Mouse (Mus musculus) megakaryocyte progenitor cell, adult 5-6 weeks (primary cell): ENCODE data around the gene Agtrap. TPM values are rescaled to one million over a fixed set of nuclear protein-coding genes. Genes with fewer than 3 reads are reported as not detected.
A peak's percentile ranks its signal among the peaks of the same experiment; 100 is the strongest.

ENCODE experiments used
- ATAC-seq: replicated peaks from 2 replicates; pipeline ENCODE4 v1.8.0; 2016; ENCODE audit warnings: mild to moderate bottlenecking, moderate TSS enrichment, inconsistent platforms; ENCODE audit not compliant: poor library complexity
- total RNA-seq, 2 experiments: library from RNA; stranded (forward) in 1 of 2; stranded (reverse) in 1 of 2; fragments of 157-497, 149-512 nt in 1 of 2; fragments of 200-1000 nt in 1 of 2; gene quantifications; 2 replicates each; pipeline versions ENCODE4 v1.2.3 to v1.2.4; 2015 to 2017

The Agtrap gene
- total RNA-seq, 2 experiments from 2014 or later, result 16.3 to 34.5 TPM

DNA sequence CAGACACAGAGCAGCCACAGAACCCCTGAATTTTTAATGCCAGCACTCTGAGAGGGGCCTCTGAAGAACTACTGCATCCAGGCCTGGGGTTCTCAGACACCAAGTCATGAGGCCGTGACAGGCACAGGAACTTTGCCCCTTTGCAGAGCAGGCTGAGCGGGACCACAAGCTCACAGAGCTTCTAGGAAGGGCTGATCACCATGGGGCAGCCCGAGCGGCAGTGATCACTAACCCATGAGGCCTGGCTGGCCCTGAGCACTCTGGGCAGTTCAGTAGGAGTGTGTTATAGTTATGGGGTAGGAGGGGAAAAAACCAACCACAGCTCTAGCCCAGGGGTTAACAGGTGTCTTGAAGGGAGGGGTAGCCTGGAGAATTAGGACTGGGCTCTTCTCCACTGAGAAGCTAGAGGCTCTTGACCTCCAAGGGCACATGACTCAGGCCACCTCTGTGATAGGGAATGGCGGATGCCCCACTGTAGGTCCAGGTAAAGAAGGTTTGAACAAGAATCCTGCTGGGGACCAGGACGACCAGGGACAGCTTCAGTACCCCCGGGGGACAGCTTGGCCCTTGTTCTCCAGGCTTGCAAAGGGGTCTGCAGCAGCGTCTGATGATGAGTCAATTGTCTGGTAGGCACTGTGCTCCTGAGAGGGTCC is 7.8 kb downstream of the Agtrap start:
- no peak for ATAC-seq

DNA sequence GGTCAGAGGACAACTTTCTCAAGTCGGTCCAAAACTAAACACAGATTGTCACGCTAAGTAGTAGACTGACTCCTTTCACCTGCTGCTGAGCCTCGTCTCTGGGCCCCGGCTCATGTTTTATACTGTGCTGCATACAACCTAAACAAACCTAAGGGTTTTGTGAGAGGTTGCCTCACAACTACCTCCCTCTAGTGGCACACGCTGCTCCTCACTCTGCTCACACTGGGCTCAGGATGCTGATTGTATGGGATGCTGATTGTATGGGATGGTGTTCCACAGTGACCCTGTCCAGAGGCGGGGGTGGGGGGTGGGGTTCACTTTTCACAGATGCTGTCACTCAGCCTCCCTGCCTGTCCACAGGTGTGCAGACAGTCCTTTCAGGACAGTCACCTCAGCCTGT is 8.6 kb downstream of the Agtrap start:
- no peak for ATAC-seq

DNA sequence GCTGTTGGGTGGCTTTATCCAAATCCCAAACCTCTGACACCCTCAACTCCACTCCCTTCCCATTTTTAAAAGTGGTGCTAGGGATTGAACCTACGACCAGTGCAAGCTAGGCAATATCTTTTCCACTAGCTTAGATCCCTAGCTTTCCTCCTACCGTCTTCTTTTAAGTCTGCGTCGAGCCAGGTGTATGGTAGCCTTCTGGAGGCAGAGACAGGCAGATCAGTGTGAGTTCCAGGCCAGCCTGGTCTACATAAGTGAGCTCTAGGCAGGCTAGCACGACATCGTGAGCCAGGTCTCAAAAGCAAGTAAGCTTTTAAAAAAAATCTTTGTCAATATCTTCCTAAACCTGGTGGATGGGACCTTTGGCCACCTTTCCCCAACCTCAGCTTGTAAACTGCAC is 11.9 kb downstream of the Agtrap start:
- no peak for ATAC-seq

DNA sequence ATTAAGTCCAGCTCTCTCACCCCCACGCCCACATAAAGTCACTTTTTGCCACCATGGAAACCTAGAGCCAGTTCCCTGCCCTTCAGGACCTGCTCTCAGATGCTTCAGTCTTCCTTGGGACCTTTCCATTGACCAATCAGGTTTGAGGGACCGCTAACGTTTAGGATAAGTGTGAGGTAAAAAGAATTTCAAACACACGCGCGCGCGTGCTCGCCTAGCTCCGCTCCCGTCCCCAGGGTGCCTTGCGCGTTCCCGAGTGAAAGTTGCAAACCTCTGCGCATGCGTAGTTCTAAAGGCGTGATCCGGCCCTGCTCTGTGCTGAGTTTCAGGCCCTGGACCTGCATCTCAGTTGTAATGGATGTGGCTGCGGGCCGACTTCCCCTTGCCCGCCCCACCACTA is 12.6 kb downstream of the Agtrap start:
- ATAC-seq, result peak; percentile 68

DNA sequence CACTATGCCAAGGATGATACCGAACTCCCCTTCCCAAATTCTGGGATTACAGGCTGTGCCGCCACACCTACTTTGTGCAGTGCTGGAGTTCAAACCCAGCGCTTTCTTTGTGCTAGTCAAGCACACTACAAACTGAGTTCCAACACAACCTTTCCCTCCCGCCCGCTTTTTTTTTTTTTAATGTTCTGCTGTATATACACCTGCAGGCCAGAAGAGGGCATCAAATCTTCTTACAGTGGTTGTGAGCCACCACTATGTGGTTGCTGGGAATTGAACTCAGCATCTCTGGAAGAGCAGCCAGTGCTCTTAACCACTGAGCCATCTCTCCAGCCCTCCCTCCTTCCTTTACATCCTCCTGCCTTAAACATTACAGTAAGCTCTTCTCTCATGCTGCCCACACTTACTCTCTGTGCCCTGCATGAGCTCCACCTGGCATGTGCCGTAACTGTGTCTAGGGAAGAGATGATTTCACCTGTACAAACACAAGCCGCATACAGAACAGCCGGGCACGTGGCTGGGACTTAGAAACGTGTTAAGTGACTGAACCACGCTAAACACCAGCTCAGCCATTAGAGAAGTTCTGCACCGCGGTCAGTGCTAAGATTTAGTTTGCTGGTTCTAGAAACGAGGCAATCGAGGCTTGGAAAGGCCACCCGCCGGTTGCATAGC is 13.2 kb downstream of the Agtrap start:
- ATAC-seq, result peak; percentile 56

DNA sequence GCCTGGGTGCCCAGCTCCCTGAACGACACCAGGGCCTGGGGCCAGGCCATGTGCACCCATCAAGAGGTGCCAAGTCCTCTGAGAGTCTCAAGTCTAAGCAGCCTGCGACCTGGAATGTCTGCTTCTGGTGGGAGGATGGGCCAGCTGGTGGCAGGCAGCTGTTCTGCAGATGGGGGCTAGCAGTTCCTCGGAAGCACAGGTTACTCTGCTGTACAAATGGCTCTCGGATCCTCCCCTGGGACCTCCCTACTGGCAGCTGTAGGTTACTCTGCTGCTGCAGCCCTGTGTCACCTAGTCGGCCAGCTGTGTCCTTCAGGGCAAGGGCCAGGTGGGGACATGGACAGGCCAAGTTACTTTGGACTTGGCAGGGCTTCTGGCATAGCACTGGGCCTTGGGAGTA is 16.3 kb downstream of the Agtrap start:
- no peak for ATAC-seq

DNA sequence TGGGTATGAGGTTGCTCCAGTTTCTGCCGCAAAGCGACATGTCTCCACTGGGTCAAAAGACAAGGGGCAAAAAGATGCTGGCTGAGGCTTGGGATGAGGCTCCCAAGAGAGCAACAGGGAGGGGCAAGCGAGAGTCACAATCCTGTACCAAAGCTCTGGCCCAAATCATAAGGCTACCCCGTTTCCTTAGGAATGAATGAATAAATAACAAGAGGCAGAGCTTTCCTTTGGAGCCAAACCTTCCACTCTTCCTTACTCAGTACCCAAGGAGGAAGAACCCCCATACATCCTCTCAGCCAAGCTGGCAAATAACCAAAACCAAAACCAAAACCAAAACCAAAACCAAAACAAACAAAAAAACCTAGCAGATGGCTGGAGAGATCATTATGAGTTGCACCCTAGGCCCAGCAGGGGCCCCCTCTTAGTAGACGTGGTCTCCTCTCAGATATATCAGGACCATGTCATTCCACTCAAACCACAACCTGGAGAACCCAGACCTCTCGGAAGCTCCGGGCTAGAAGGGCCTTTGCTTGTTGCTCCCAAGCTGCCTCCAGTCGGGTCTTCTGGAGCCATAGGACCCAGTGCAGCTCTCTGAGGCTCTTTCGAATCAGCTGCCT is 18.1 kb downstream of the Agtrap start:
- ATAC-seq, result peak; percentile 40

DNA sequence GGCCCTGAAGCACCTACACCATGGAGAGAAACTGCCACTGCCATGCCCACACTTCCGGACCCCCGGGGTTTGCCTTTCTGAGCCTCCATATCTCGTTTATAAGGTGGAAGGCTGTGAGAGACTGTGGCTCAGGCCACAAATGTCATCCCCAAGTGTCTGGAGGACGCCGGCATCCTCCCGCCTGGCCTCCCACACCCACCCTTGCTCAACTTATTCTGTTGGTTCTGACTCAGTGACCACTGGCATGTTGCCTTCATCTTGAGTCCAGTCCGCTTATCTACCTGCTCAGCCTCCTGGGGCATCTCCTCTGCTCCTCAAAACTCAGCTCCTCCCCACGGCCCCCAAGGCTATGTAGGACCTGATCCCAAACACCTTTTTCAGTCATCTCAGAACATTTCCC is 20.5 kb downstream of the Agtrap start:
- no peak for ATAC-seq

DNA sequence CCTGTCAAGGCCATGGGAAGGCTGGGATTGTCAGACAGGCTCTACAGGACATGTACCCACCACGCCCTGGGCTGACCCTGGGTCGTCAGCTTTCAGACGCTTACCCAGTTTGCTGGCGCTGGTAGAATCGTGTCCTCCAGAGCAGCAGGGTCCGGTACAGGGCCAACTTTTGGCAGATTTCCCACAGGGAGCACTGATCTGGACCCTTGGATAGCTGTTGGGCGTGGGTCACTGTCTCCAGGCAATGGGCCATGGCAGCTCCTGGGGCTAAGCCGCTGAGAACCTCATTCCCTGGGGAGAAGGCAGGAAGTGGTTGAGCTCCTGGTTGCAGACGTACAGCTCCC is 21.5 kb downstream of the Agtrap start:
- ATAC-seq, result no peak

DNA sequence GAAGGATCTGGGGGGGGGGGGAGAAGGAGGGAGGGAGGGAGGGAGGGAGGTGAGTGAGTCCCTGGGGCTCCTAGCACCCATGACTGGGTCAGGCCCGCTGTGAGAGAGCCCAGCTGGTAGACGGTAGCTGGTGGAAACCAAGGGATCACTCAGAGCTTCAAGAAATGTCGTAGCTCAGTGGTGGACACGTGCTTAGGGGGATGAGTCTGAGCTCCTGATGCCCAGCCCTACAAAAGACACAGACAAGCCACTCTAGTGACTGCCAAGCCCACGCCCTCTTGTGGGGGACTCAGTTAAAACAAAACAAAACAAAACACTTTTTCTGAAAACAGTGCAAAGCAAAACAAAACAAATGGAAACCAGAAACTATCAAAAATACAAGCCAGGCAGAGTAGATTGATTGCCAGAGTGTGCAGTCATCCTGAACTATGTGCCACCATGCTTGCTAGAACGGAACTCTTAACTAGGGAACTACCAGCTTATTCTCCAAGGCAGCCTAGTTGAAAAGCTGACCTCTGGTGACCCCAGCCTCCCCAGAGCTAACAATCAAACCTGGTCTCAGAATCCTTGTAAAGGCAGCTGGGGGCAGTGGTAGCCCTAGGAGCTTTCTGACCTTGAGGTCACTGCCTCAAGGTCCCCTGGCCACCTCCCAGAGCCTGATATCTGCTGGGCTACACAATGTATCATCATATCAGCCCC is 22.0 kb downstream of the Agtrap start:
- peak; percentile 54 for ATAC-seq

DNA sequence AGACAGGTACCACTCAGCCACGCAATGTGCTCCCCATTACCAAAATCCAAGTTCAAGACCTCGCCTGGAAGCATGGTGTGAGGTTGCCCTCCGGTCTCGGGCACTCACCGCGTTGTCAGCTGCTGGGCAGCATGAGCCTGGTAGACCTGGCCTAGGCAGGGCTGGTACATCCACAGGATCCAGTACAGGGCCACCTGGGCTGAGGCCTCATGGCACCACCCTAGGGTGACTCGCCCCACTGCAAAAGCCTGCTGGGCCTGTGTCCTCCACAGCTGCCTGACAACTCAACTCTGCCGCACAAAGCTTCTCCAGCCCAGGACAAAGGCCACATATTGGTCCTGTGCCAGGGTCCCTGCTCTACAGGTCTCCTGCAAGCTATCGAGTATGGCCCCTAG is 26.7 kb downstream of the Agtrap start:
- no peak for ATAC-seq

DNA sequence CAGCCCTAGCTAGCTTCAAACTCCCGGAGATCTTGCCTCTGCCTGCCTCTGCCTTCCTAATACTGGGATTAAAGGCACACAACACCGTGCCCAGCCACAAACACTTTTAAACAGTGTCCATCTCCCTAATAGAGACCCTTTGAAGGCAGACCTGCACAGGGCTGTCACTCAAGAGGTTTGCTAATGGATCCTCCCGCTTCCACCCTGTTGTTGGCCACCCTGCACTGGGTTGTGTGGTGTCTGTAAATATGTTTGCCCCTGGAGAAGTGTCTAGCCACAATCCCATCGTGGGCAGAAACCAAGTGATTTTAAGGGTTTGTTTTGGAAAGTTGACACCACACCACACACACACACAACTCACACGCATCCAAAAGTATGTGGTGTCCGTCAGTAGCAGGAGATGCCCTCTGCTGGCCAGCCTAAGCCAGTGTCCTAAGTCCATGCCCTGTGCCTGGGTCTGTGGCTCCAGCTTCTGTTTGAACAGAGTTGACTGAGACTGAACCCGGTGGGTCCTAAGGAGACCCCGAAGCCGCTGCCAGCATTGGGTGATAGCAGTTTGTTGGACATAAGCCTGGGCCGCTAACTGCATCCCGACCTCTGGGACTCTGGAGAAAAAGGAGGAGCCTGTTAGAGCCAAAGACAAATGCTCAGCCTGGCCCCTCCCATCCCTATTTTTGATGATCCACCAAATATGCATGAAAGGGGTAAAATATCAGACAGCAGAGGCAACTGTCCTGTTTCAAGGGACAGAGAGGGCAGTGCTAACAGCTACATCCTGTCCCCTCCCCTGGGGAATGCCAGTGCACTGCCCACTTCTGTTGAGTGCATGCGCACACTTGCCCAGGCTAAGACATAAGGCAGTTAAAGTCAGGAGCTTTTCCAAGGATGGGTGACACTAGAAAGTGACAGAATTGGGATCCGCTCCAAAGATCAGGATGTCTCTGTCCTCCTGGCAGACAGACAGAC is 27.4 kb downstream of the Agtrap start:
- ATAC-seq, result peak; percentile 82

DNA sequence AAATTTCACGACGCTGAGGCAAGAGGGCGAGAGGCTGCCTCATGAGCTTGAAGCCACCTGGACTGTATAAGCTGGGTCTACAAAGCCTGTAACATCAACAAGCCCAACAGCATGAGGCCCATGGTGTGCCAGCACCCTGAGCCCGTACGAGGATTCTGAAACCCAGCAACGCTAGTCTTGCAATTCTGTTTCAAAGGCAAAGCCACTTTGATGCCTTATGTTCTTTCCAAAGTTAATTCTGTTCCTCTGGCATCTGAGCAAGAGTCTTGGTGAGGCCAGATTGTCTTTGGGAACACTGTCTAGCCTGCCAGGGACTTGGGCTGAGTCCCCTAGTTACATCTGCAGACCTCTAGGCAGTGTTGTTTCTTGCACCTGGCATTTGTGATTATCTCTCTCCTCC is 28.8 kb downstream of the Agtrap start:
- ATAC-seq, result no peak

DNA sequence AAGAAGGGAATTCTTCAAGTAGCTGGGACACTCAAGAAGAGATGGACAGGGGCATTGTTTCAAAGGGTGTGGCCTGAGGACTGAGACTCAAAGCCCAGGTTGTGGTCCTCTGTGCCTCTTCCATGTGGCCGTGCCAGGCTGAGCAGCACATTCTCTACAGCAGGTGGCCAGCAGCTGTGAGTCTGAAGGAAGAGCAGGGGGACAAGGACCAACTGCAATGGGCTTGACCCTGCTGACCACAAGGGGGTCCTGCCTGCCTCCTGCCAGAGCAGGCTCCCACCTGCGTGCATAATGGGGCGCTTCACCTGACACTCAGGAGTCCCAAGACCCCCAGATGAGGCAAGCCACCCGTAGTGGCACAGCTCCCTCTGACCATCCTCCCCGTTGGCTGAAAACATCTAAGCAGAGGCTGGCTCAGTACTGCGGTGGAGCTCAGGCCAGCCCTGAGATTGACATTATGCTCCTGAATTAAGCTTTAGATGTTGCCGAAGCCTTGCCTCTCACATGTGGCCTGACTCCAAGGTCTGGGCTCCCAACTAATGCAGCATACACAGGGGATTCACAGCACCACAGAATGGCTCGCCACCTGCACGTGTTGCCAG is 29.5 kb downstream of the Agtrap start:
- ATAC-seq, result no peak

DNA sequence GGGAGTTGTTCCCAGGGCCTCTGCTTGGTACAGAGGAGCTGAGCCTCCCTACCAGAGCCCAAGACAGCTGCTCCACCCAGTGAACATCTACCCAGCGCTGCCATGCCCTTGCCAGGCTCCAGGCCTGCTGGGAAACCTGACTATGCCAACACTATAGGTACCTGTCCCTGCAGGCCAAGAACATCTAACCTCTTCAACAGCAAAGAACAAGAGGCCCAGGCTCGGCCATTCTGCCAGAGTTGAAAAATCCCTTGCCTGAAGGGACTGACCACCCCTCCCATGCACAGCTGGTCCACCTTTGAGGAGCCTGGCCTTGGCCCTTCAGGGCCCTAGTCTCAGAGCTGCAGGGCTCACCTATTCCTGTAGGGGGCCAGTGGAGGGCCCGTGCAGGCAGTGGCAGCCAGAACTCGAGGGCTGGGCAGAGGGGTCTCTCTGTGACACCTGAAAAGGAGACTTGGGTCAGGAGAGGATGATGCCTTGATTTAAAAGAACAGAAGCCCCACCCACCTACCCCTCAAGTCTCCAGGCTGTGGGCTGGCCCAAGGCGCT is 30.1 kb downstream of the Agtrap start:
- peak; percentile 58 for ATAC-seq

DNA sequence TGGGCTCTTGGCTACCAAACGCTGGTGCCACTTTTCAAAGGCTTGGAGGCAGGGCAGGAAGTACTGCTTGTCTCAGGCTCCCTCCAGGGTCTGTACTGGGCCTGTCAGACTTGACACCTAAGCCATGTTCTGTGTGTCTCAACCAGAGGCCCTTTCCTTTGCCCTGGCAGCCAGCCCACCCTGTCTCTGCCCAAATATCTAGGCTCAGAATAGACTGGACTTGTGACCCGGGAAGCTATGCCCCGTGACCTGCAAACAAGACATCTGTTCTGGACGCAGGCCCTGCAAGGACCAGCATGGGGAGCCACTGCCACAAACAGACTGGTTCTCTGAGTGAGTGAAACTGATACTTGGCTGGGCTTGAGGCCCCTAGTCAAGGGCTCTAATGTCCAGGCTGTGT is 31.0 kb downstream of the Agtrap start:
- no peak for ATAC-seq

DNA sequence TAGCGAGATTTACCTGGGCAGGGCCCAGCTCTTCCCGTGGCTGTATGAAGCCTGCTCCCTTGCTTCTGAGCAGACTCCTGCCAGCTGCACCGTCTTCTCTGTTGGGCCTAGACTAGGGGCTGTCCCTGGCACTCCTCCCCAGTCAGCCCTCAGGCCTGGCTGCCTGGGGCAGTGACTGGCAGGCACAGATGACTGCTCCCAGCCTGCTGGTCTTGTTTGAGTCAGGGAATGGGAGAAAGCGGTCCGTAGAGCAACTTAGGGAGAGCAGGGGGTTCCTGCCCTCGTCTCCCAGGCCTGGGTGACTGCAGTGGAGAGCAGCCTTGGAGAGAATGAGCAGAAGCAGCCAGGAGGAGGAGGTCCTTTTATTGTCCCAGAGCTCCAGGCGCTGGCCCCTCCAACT is 31.6 kb downstream of the Agtrap start:
- no peak for ATAC-seq

DNA sequence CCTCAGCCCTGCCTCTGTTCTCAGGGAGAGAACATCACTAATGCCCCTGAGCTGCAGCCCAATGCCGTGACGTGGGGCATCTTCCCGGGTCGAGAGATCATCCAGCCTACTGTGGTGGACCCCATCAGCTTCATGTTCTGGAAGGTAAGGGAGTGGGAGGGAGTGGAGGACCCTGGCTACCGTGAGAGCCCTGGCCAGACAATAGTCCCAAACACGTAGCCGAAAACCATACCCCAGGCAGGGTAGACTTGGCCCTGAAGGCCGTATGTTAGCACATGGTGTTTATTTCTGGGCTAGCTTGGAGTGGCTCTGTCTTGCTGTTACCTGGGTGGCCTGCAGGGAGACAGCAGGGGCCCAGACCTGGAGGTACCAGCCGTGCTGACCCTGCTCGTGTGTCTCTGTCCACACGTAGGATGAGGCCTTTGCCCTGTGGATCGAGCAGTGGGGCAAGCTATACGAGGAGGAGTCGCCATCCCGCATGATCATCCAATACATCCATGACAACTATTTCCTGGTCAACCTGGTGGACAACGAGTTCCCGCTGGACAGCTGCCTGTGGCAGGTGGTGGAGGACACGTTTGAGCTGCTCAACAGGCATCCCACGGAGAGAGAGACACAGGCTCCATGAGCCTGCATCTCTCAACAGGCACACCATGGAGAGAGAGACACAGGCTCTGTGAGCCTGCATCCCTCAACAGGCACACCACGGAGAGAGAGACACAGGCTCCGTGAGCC is 32.7 kb downstream of the Agtrap start:
- no peak for ATAC-seq

DNA sequence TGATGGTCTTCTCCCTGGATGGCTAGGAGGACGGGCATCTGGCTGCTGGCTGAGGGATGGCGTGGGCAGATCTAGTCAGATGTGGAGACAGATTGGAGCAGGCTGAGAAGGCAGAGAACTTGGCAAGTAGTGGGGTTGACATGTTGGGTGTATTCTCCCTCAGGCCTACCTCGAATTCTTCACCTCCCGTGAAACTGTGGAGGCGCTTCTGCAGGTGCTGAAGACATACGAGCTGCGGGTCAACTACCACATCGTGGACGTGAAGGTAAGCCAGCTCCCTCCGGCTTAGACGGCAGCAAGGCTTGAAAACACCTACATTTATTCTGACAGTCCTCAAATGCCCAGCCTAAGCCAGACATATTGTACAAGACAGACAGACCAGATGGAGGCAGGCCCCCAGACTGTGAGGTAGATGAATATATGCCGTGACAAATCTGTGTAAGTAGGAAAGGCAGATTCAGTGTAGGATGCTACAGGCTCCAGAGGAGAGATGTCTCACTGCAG is 34.4 kb downstream of the Agtrap start:
- ATAC-seq, result no peak
